Mouse (Mus musculus): ENCODE results near the gene 6430531B16Rik.

GRCm38 (mm10) chr7:139984505-139984904 lies 6.0 kb upstream of the 6430531B16Rik start:
- no peak for TF ChIP-seq CTCF (conservative IDR thresholded peaks at IDR 0.05; ENCODE audit: insufficient read depth, insufficient read length, low read depth, low read length)
- no peak for TF ChIP-seq POLR2A (IDR thresholded peaks at IDR 0.05; ENCODE audit: low read depth, low read length)

All from kidney, adult 2 months (tissue).